Mouse (Mus musculus) naive thymus-derived CD4-positive, alpha-beta T cell, adult 2 months (primary cell): ENCODE data around the gene Rybp.

Source experiments
- DNase-seq: peaks from one replicate; pipeline ENCODE4 v3.0.0-alpha.2; 2011; ENCODE audit warnings: low read depth

Gene Rybp

GRCm38 (mm10) chr6:100287334-100288015 is at the start of gene Rybp:
Gene Rybp, minus strand, starts transcription at chr6:100287485.
- peak; percentile 94 for DNase-seq

GRCm38 (mm10) chr6:100336591-100337148 is 49.4 kb upstream of the Rybp start:
- no peak for DNase-seq

DNA sequence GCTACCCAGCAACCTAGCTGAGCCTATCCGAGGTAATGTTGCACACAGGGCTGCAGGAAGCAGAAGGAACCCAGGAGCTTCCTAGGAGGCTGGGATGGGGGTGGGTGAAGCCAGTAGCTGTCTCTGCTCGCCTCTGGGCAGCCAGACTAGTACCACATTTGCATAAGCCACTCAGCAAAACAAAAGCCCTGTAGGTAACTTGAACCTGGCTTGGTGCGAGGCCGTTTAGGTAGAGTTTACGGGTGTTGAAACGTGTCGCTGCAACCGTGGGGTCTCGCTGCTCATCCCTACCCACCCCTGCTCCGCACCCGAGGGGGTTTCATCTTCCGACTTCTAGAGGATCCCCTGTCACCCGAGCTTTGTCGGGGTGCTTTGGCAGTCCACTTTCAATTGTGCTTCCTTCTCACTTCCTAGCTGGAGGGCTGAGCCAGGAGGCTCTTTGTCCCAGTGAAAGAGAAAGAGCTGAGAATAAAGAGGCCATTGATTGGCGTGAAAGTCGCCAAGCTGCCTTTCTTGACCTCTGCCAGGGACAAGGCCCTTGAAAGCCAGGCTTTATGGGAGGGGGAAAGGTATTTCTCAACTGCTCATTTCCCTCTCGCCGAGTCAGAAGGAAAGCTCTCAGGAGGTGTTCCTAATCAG is 48.3 kb upstream of the Rybp start:
- no peak for DNase-seq

DNA sequence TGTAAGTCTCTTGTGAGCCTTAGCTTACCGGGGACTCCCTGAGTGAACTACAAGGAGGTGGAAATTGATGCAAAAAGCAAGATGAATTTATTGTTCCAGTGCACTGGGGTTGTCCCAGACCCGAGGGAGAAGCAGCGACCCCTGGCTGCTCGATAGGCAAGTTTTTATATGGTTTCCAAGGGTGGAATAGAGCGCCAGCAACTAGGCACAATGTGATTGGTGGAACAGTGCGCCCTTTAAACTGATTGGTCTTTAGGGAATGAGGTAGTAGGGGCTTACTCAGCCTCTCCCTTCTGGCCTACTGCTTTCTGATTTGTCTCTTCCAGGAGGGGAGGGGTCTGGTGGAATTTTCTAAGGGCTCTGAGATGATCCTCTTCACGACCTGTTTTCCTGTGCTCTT is 46.5 kb upstream of the Rybp start:
- no peak for DNase-seq

GRCm38 (mm10) chr6:100332479-100332878 is 45.2 kb upstream of the Rybp start:
- DNase-seq, result no peak

- no peak for DNase-seq
These were observed 44.3 kb upstream of the Rybp start for GRCm38 (mm10) chr6:100331582-100331981.

DNA sequence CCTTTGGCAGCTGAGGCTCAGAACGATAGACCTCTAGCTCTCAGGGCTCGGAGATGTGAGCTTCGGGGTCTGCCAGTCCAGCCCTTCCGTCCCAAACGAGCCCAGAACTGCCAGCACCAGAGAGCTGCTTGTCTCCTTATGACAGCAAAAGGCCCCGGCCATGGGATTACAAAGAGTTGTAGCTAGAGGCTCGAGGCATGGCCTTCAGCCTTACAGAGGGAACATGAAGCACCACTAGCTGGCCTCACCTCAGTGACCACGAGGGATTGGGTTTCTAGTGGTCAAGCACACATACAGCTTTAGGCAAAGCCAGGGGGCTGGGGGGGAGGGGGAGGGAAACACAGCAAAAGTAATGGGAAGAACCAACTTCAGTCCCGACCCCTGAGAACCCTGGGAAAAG is 43.8 kb upstream of the Rybp start:
- no peak for DNase-seq

DNA sequence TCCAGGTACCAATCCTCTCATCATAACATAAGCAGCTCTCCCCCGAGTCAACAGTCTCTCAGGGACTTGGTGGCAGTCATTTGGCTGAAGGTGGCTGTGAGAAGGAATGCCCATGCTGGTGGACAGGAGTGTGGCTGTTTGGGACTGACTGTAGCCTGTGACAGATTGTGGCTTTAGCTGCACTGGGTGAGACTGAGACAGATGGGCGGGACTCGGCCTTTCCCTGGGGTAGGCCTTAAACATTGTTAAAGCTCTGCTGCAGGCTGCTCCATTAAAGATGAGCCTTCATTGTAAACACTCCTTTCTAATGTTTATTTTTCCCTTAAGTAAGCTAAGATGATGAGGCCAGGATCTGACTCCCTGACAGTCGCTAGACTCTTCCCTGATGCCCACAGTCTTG is 42.3 kb upstream of the Rybp start:
- no peak for DNase-seq

DNA sequence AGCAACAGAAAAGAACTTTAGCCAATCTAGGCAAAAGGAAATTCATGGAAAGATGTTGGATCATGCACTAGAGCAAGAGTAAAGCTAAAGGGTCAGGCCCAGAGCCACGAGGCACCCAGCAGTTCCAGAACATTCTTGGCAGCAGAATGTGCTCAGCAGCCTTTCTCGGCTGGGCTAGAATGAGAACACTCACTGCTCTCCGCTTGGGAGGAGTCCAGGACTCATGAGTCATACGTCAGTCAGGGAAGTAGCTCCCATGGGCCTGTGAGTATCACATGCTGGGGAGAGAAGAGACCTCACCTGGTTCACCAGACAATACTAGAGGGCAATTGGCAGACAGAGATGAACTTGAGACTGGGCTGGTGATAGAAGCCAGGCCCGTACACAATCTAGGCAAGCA is 39.8 kb upstream of the Rybp start:
- no peak for DNase-seq

- DNase-seq, result no peak
These were observed 36.6 kb upstream of the Rybp start for GRCm38 (mm10) chr6:100323756-100324430.

- DNase-seq, result no peak
These were observed 35.3 kb upstream of the Rybp start for GRCm38 (mm10) chr6:100322561-100322960.

DNA sequence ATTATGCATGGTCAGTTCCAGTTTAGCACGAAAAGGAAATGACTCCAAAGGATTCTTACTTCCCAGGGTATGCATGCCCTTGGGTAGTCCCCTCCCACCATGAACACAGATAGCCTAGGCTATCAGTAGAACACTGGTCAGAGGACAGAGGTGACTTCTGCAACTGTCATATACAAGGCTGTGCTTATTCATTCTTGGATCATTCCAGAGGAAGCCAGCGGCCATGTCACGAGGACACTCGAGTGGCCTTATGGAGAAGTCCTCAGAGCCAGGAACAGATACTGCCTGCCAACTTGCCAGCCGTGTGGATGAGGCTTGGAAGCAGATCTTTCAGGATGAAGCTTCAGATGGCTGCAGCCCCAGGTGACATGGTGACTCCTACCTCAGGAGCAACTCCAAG is 34.9 kb upstream of the Rybp start:
- no peak for DNase-seq

GRCm38 (mm10) chr6:100314201-100314600 is 26.9 kb upstream of the Rybp start:
- DNase-seq, result peak; percentile 17

DNA sequence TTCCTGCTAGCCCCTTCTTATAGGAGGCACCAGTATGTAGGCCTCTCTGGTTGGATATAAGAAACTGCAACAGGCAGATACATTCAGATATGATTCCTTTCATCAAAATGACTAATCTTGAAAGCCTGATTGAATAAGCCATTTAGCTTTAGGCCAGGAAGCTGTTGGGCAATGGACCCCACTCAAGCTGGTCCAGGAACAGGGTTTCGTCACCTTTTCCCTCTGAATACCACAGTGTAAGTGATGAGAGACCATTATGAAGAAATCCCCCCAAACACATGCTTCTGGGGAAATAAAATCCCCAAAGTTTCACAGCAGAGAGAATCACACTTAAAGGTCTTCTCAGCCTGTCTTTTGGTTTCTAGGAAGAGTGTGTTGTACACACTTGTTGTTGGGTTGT is 23.9 kb upstream of the Rybp start:
- DNase-seq, result no peak

DNA sequence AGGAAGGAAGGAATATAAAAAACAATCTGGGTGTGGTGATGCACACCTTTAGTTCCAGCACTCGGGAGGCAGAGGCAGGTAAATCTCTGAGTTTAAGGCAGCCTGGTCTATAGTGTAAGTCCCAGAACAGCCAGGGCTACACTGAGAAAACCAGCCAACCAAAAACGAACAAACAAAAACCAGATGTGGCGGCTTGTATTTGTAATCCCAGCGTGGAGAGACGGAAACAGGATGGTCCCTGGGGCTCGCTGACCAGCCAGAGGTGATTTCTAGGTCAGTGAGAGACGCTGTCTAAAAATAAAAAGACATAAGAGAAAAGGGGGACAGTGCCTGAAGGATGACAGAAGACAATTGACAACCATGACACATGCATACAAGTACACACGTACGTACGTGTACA is 17.5 kb upstream of the Rybp start:
- DNase-seq, result no peak

GRCm38 (mm10) chr6:100301410-100302108 is 14.3 kb upstream of the Rybp start:
- no peak for DNase-seq

GRCm38 (mm10) chr6:100300831-100301230 is 13.5 kb upstream of the Rybp start:
- no peak for DNase-seq

DNA sequence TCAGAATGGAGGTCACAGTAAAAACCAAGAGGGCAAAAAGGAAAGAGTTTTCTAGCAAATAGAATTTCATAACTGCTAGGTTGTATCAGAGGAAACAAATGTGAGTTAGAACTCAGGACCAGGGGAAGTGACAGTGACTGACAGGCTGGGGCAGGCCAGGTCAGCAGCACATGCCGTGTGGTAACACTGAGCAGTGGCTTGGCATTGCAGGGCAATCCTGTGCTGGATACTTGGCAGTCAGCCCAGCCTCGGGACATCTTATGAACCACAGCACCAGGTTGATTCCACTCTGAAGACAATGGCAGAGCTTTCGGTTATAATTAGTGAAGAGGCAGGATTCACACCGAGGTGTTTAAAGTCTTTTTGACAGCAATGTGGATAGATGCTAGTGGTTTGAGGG is 11.7 kb upstream of the Rybp start:
- no peak for DNase-seq

DNA sequence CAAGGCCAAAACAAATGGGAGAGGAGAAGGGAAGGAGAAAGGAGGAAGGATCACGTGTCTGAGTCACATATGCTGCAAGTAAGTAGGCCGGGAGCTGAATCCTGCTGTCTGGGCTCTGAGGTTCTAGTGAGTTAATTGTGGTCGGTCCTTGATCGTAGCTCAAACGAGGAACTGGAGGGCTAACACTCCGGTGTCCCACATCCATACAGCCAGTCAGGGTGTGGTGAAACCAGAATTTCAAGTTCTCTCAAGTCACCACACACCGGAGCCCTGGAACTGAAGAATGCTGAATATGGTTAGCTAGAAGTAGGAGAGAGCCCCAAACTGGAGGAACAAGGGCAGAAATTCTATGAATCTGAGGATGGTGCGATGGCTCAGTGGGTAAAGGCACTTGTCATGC is 10.3 kb upstream of the Rybp start:
- DNase-seq, result no peak

GRCm38 (mm10) chr6:100292411-100292810 is 5.1 kb upstream of the Rybp start:
- no peak for DNase-seq

GRCm38 (mm10) chr6:100289058-100289457 is 1.8 kb upstream of the Rybp start:
- DNase-seq, result no peak

GRCm38 (mm10) chr6:100288730-100289035 is 1.4 kb upstream of the Rybp start:
- DNase-seq, result no peak
